12 mouse cellular contexts compared by ENCODE assay signal in the genomic region with DNA sequence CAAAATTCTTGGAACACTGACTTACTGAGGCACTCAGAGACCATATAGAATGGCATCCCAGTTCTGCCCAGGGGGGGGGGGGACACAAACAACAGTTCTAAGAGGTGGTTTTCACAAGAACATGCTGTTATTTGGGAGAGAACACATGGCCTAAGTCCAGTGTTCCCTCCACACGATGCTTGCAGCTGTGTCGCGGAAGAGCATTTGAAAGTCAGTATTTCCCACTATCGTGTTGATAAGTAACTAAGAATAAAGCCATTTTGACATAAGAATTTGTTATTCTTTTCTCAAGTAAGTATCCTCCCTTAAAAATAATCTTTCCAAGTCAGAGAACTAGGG.
DNase-seq lines count a peak whose midpoint lies in the region; ATAC-seq and TF ChIP-seq lines count a peak whose summit lies in the region.
"Had no signal": no experiment of that assay in that cellular context is flagged by ENCODE, and none has a peak within 500 bp of the region (broad histone marks: within the 10 kb centered on the region; RNA-seq: fewer than 3 reads in every experiment).

No protein-coding gene starts in this region.

- H3K36me3 ChIP-seq in heart, embryonic 11.5 days (ENCODE audit: control insufficient read depth, insufficient read depth, low read length) = no peaks in the 10 kb centered on the region

- no peaks in the 10 kb centered on the region for H3K4me1 ChIP-seq in heart, embryonic 11.5 days (ENCODE audit: control insufficient read depth, insufficient read depth, low read length)
- H3K4me1 ChIP-seq in embryonic fibroblast, embryonic 13.5 days (ENCODE audit: control insufficient read depth, insufficient read depth, low read length) = no peaks in the 10 kb centered on the region; the same call in 1 of the 2 replicates

- H3K4me3 ChIP-seq in heart, embryonic 11.5 days (ENCODE audit: low read depth, low read length) = no peak overlapping the region
- H3K4me3 ChIP-seq in embryonic fibroblast, embryonic 13.5 days (ENCODE audit: insufficient read depth, low read length) = no peak overlapping the region

- H3K9me3 ChIP-seq in heart, embryonic 11.5 days (replicated peaks; ENCODE audit: control insufficient read depth, low read length) = no peaks in the 10 kb centered on the region

- no peak for ATAC-seq in heart, embryonic 11.5 days (replicated peaks; ENCODE audit: insufficient number of reproducible peaks, low FRiP score, low TSS enrichment)

- no peak overlapping the region for H3K27ac ChIP-seq in heart, embryonic 11.5 days (ENCODE audit: low read depth, low read length)
- peak overlapping the region; percentile 80 for H3K27ac ChIP-seq in embryonic fibroblast, embryonic 13.5 days (ENCODE audit: insufficient read depth, low read length)

- no peak overlapping the region for H3K4me2 ChIP-seq in heart, embryonic 11.5 days

- no peaks in the 10 kb centered on the region for H3K27me3 ChIP-seq in heart, embryonic 11.5 days (ENCODE audit: control insufficient read depth, insufficient read depth, low read length)

- no peak for TF ChIP-seq CTCF in embryonic fibroblast, embryonic 13.5 days (IDR thresholded peaks at IDR 0.05; ENCODE audit: borderline replicate concordance, insufficient read depth, low read length)

- no peak overlapping the region for H3K9ac ChIP-seq in heart, embryonic 11.5 days (ENCODE audit: low read depth, low read length)

- DNase-seq in heart, adult 11 months = peak; percentile 93
- DNase-seq in layer of hippocampus, adult 11-12 months (ENCODE audit: low spot score) = peak; percentile 33
- DNase-seq in layer of hippocampus, postnatal 36 days = no peak
- peak; percentile 12 for DNase-seq in Muller cell, postnatal 12 days (ENCODE audit: inconsistent ontology term)
- DNase-seq in natural killer cell, adult 2 months (ENCODE audit: low spot score in 2 of 2) = no peak
- no peak for DNase-seq in ovary, postnatal 10 days (ENCODE audit: low spot score)
- DNase-seq: adrenal gland, postnatal 25 days; cerebellum, adult 8-10 months; gastrocnemius, postnatal 14 days; kidney, adult 11 months had no signal

- no peak for TF ChIP-seq POLR2A in embryonic fibroblast, embryonic 13.5 days (IDR thresholded peaks at IDR 0.05; ENCODE audit: low read depth, low read length)

- 80% methylated on average over 4 of the region's 4 CpGs for WGBS in heart, embryonic 11.5 days (ENCODE audit: insufficient replicate concordance)

Comparison
In these comparisons a context has a peak if more than half of its experiments do, and no peak if none do; other contexts are left out.
1. DNase-seq: peak in heart, adult 11 months (single experiment), layer of hippocampus, adult 11-12 months (single experiment) and Muller cell, postnatal 12 days (single experiment); none in layer of hippocampus, postnatal 36 days (0 of 2), natural killer cell, adult 2 months (0 of 2) and ovary, postnatal 10 days (single experiment).